Mouse (Mus musculus) heart, postnatal 0 days (tissue): ENCODE data around the gene Cchcr1.

Experiments
- CTCF ChIP-seq: IDR thresholded peaks from 2 replicates; pipeline ENCODE4 v1.5.1; 2016; ENCODE audit warnings: antibody characterized with exemption, control low read depth, low read depth
- EP300 ChIP-seq: IDR thresholded peaks from 2 replicates; pipeline ENCODE4 v1.6.1; 2016; ENCODE audit warnings: antibody characterized with exemption, low read depth

- no peak for TF ChIP-seq EP300
- no peak for TF ChIP-seq CTCF
Measured at GRCm38 (mm10) chr17:35469842-35470751, 46.8 kb upstream of the Cchcr1 start, which contains the start of gene H2-Q10.
